Mouse (Mus musculus): ENCODE data around the gene Zfp787. TPM values are rescaled to one million over a fixed set of nuclear protein-coding genes. Genes with fewer than 3 reads are reported as not detected.
A peak's percentile ranks its signal among the peaks of the same experiment; 100 is the strongest.
"Not testable (repeated sequence)": the region's sequence is repeated elsewhere in the genome, so short reads cannot be mapped to it uniquely, and the experiment has no call there.

The Zfp787 gene
- polyA plus RNA-seq, 1 experiment from 2014 or later = 15.6 TPM

DNA sequence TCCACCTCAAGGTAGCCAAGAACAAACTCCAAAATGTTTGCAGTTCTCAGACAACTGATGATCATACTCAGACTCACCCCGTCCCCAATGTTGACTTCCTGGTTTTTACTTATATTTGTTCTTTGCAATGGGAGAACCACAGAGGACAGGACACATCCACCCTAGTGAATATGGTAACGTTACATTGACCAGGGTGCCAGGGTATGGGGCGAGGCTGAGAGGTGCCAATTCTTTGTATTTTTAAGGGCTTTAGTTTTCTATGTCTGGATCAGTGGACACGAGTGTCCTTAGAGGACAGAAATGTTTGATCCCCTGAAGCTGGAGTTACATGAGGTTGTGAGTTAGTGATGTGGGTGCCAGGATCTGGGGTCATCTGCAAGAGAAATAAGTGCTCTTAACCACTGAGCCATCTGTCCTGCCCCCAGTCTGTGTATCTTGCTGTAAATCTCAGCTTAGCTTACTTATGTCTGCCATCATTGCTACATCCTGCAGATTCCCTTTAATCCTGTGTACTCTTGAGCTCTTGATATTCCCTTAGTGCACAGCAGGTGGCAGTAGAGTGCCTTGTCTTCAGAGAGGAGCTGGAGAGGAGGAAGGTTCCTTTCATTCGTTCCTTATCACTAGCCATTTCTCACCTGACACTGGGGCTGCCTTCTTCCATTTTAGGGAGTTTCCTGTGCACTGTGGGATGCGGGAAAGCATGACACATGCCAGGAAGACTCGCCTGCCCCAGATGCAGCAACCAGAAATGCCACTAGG is 28.9 kb downstream of the Zfp787 start:
- Histone ChIP-seq H3K27me3 (replicated peaks; ENCODE audit: control insufficient read depth, insufficient read depth, low read length) (no peaks in the 10 kb centered on the region), H3K27ac (ENCODE audit: low read depth, low read length) (no peak overlapping the region), H3K4me2 (no peak overlapping the region), H3K4me1 (replicated peaks; ENCODE audit: control insufficient read depth, insufficient read depth, low read length) (no peaks in the 10 kb centered on the region), H3K4me3 (ENCODE audit: low read depth, low read length) (no peak overlapping the region), H3K9ac (ENCODE audit: low read depth, low read length) (no peak overlapping the region), H3K9me3 (ENCODE audit: control insufficient read depth, low read length) (no peaks in the 10 kb centered on the region), H3K36me3 (ENCODE audit: control insufficient read depth, insufficient read depth, low read length) (peaks cover 1% of the 10 kb centered on the region; the same call in 1 of the 2 replicates)
- WGBS = 26% methylated on average over 7 of the region's 7 CpGs
- no peak for DNase-seq (ENCODE audit: low spot score)
- ATAC-seq (replicated peaks; ENCODE audit: low FRiP score) = peak; percentile 58

DNA sequence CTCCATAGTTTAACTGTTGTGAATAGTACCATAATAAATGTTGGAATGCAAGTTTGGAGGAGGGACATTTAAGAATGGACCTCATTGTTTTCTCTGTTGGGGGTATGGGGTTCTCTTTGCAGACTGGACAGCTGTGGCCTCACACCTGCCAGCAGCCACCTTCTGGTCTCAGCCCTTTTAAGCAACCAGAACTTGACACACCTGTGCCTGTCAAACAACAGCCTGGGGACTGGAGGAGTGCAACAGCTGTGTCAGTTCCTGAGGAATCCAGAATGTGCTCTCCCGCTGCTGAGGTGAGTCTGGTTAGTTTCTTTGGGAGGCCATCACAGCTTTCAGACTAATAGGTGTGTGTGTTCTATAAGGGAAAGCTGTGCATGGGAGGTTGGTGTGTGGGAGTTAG is 34.7 kb downstream of the Zfp787 start:
- not testable (repeated sequence) for ATAC-seq (replicated peaks; ENCODE audit: low FRiP score); DNase-seq (ENCODE audit: low spot score); H3K4me3 ChIP-seq (ENCODE audit: low read depth, low read length); H3K27ac ChIP-seq (ENCODE audit: low read depth, low read length); H3K27me3 ChIP-seq (replicated peaks; ENCODE audit: control insufficient read depth, insufficient read depth, low read length); H3K4me2 ChIP-seq; H3K36me3 ChIP-seq (ENCODE audit: control insufficient read depth, insufficient read depth, low read length); H3K9ac ChIP-seq (ENCODE audit: low read depth, low read length); H3K9me3 ChIP-seq (ENCODE audit: control insufficient read depth, low read length); H3K4me1 ChIP-seq (replicated peaks; ENCODE audit: control insufficient read depth, insufficient read depth, low read length)
- WGBS = 75% methylated on average over 1 of the region's 1 CpGs

DNA sequence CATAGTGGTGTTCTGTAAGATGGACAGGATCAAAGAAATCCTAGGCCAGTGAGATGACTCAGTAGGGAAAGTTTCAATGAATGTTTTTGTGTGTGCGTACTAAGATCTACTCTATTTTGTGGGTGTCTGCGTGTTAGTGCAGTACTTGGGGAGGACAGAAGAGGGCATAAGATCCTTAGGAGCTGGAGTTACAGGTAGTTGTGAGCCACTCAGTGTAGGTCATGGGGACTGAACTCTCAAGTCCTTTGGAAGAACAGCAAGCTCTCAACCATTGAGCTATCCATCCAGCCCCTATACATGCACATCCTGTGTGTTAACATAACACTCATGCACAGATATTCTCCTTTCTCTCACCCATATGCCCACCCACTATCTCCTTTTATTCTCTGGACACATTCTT is 35.7 kb downstream of the Zfp787 start:
- not testable (repeated sequence) for H3K9ac ChIP-seq (ENCODE audit: low read depth, low read length); H3K4me1 ChIP-seq (replicated peaks; ENCODE audit: control insufficient read depth, insufficient read depth, low read length); DNase-seq (ENCODE audit: low spot score); H3K36me3 ChIP-seq (ENCODE audit: control insufficient read depth, insufficient read depth, low read length); H3K4me2 ChIP-seq; H3K27me3 ChIP-seq (replicated peaks; ENCODE audit: control insufficient read depth, insufficient read depth, low read length); H3K27ac ChIP-seq (ENCODE audit: low read depth, low read length); H3K9me3 ChIP-seq (ENCODE audit: control insufficient read depth, low read length); H3K4me3 ChIP-seq (ENCODE audit: low read depth, low read length); ATAC-seq (replicated peaks; ENCODE audit: low FRiP score)
- 76% methylated on average over 2 of the region's 2 CpGs for WGBS

DNA sequence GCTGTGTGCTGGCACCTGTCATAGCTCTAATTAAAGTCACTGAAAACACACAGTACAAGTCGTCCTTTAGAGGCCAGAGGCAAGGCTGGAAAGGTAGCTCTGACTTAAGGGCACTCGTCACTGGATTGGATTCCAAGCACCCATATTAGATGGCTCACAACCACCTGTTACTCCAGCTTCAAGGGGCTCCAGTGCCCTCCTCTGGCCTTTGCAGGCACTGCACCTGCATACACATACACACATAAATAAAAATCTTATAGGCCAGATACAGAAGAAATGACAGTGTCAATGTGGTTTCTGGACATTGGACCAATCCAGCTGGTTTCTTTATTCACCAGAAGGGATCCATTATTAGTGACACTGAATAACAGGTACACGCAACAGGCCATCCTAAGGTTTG is 36.3 kb downstream of the Zfp787 start:
- H3K4me2 ChIP-seq = no peak overlapping the region
- DNase-seq (ENCODE audit: low spot score) = no peak
- H3K4me1 ChIP-seq (replicated peaks; ENCODE audit: control insufficient read depth, insufficient read depth, low read length) = no peaks in the 10 kb centered on the region
- H3K4me3 ChIP-seq (ENCODE audit: low read depth, low read length) = no peak overlapping the region
- WGBS = 73% methylated on average over 3 of the region's 3 CpGs
- H3K9ac ChIP-seq (ENCODE audit: low read depth, low read length) = no peak overlapping the region
- H3K9me3 ChIP-seq (ENCODE audit: control insufficient read depth, low read length) = no peaks in the 10 kb centered on the region
- no peak for ATAC-seq (replicated peaks; ENCODE audit: low FRiP score)
- no peaks in the 10 kb centered on the region for H3K27me3 ChIP-seq (replicated peaks; ENCODE audit: control insufficient read depth, insufficient read depth, low read length)
- no peaks in the 10 kb centered on the region for H3K36me3 ChIP-seq (ENCODE audit: control insufficient read depth, insufficient read depth, low read length)
- H3K27ac ChIP-seq (ENCODE audit: low read depth, low read length) = no peak overlapping the region

Other genes starting within 250 kb of the Zfp787 start
- gene Vmn1r65, start 145.0 kb downstream of the Zfp787 start, polyA plus RNA-seq (2014; fragmentation: Nextera tagmentation; extraction: Ambion mirVana) = not detected in 2 replicates
- gene Nlrp4c, start 110.8 kb downstream of the Zfp787 start, polyA plus RNA-seq (2014; fragmentation: Nextera tagmentation; extraction: Ambion mirVana) = not detected in 2 replicates
- gene Zfp444, start 16.2 kb upstream of the Zfp787 start, polyA plus RNA-seq (2014; fragmentation: Nextera tagmentation; extraction: Ambion mirVana) = 44.6 and 46.8 TPM in 2 replicates
- gene Galp, start 41.1 kb upstream of the Zfp787 start, polyA plus RNA-seq (2014; fragmentation: Nextera tagmentation; extraction: Ambion mirVana) = not detected in 2 replicates
- gene Zscan5b, start 66.3 kb upstream of the Zfp787 start, polyA plus RNA-seq (2014; fragmentation: Nextera tagmentation; extraction: Ambion mirVana) = not detected in 2 replicates
- not detected in 2 replicates for gene Epp13, start 96.7 kb upstream of the Zfp787 start, polyA plus RNA-seq (2014; fragmentation: Nextera tagmentation; extraction: Ambion mirVana)
- 9.9 and 10.3 TPM in 2 replicates for gene Zfp667, start 130.6 kb upstream of the Zfp787 start, polyA plus RNA-seq (2014; fragmentation: Nextera tagmentation; extraction: Ambion mirVana)
- gene Zfp583, start 175.3 kb upstream of the Zfp787 start, polyA plus RNA-seq (2014; fragmentation: Nextera tagmentation; extraction: Ambion mirVana) = 3.8 and 4.6 TPM in 2 replicates
- gene Gm3854, start 187.8 kb upstream of the Zfp787 start, polyA plus RNA-seq (2014; fragmentation: Nextera tagmentation; extraction: Ambion mirVana) = 1.3 and 1.5 TPM in 2 replicates
- gene Zfp78, start 207.3 kb upstream of the Zfp787 start, polyA plus RNA-seq (2014; fragmentation: Nextera tagmentation; extraction: Ambion mirVana) = 1.3 and 2.1 TPM in 2 replicates
- 4.7 and 5.8 TPM in 2 replicates for gene Zfp28, start 227.3 kb upstream of the Zfp787 start, polyA plus RNA-seq (2014; fragmentation: Nextera tagmentation; extraction: Ambion mirVana)
- 0.27 TPM in 1 of 2 replicates, not detected in the other for gene Smim17, start 242.7 kb upstream of the Zfp787 start, polyA plus RNA-seq (2014; fragmentation: Nextera tagmentation; extraction: Ambion mirVana)